Mouse (Mus musculus): ENCODE measurements around the gene Tmem182. TPM values are rescaled to one million over a fixed set of nuclear protein-coding genes. Genes with fewer than 3 reads are reported as not detected.

The Tmem182 gene
- polyA plus RNA-seq, 1 experiment from 2014 or later, result 17.2 TPM

DNA sequence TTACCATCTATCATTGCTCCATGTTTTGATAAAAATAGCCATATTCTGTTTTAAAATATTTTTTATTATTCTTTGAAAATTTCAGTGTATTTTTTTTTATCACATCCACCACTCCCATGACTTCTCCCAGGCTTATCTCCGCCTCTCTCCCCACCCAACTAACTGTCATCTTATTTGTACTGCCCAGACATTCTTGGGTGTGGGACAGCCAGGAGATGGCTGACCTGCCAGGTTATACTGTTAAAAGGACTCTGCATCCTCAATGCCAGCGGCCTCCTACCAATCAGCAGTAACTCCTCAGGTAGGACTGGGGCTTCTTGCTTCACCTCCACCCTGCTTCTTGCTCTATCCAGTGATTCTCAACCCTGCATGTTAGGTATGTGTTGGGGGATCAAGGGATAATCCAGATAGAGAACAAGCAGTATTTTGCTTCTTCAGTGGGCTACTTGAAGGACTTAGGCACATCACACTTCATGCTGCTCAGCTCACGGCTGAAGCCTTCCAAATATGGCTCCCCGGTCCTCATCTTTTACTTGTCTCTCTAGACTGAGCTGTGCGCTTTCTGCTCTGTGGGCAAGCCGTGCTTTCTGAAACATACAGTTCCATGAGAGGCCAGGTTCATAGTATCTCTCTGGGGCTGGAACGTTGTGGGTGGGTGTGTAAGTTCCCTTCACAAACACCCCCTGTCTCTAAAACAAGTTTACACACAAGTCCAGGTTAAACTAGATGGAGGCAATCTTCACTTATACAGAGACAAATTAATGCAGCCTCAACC is 34.0 kb upstream of the Tmem182 start:
- Histone ChIP-seq H3K4me3 (ENCODE audit: low read depth, low read length) (no peak overlapping the region), H3K4me1 (ENCODE audit: control insufficient read depth, insufficient read depth, low read length) (no peaks in the 10 kb centered on the region), H3K4me2 (ENCODE audit: low read depth, low read length) (no peak overlapping the region), H3K27ac (replicated peaks; ENCODE audit: low read depth, low read length) (no peak overlapping the region), H3K36me3 (ENCODE audit: control insufficient read depth, insufficient read depth, low read length) (0 out of 2 replicates have a peak, but pooled peaks cover 6% of the 10 kb centered on the region), H3K27me3 (replicated peaks; ENCODE audit: control insufficient read depth, insufficient read depth, low read length) (no peaks in the 10 kb centered on the region), H3K9me3 (ENCODE audit: control insufficient read depth, low read length) (no peaks in the 10 kb centered on the region), H3K9ac (ENCODE audit: low read depth, low read length) (no peak overlapping the region)
- ATAC-seq (ENCODE audit: low read depth) (no peak), DNase-seq (ENCODE audit: low spot score) (no peak)
- WGBS, result 86% methylated on average over 7 of the region's 7 CpGs

DNA sequence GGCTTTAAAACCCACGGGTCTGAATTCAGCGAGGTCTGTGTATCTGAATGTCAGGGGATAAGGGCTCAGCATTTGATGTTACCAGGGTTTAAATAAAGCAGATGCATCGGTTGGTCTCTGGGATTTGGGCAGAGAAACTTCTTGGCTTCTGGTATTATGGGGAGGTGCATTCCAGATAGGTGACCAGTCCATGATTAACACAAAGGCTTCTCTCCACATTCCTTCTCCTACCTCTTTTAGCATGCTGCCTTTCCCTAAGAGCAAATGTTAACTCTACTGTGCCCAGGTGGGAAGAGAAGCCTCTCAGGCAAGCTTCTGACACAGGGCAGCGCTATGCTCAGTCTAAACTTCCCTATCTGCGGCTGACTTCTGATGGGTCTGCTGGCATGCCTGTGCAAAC is 32.2 kb upstream of the Tmem182 start:
- no peak for DNase-seq (ENCODE audit: low spot score)
- Histone ChIP-seq H3K9me3 (ENCODE audit: control insufficient read depth, low read length) (no peaks in the 10 kb centered on the region), H3K27ac (replicated peaks; ENCODE audit: low read depth, low read length) (no peak overlapping the region), H3K36me3 (ENCODE audit: control insufficient read depth, insufficient read depth, low read length) (0 out of 2 replicates have a peak, but pooled peaks cover 6% of the 10 kb centered on the region), H3K4me2 (ENCODE audit: low read depth, low read length) (no peak overlapping the region), H3K27me3 (replicated peaks; ENCODE audit: control insufficient read depth, insufficient read depth, low read length) (no peaks in the 10 kb centered on the region), H3K4me1 (ENCODE audit: control insufficient read depth, insufficient read depth, low read length) (no peaks in the 10 kb centered on the region), H3K4me3 (ENCODE audit: low read depth, low read length) (no peak overlapping the region), H3K9ac (ENCODE audit: low read depth, low read length) (no peak overlapping the region)
- ATAC-seq (ENCODE audit: low read depth), result no peak
- WGBS, result 73% methylated on average over 5 of the region's 5 CpGs

GRCm38 (mm10) chr1:40774040-40774439 is 31.4 kb upstream of the Tmem182 start:
- H3K4me1 ChIP-seq (ENCODE audit: control insufficient read depth, insufficient read depth, low read length), result no peaks in the 10 kb centered on the region
- 94% methylated on average over 9 of the region's 10 CpGs for WGBS
- no peak overlapping the region for H3K9ac ChIP-seq (ENCODE audit: low read depth, low read length)

GRCm38 (mm10) chr1:40776102-40776501 is 29.3 kb upstream of the Tmem182 start:
- DNase-seq (ENCODE audit: low spot score) (no peak), ATAC-seq (ENCODE audit: low read depth) (no peak)
- WGBS, result 54% methylated on average over 2 of the region's 2 CpGs
- Histone ChIP-seq H3K4me2 (ENCODE audit: low read depth, low read length) (no peak overlapping the region), H3K9me3 (ENCODE audit: control insufficient read depth, low read length) (peaks cover 16% of the 10 kb centered on the region), H3K36me3 (ENCODE audit: control insufficient read depth, insufficient read depth, low read length) (peaks cover 34% of the 10 kb centered on the region), H3K27ac (replicated peaks; ENCODE audit: low read depth, low read length) (no peak overlapping the region), H3K9ac (ENCODE audit: low read depth, low read length) (no peak overlapping the region), H3K4me3 (ENCODE audit: low read depth, low read length) (no peak overlapping the region), H3K4me1 (ENCODE audit: control insufficient read depth, insufficient read depth, low read length) (no peaks in the 10 kb centered on the region), H3K27me3 (replicated peaks; ENCODE audit: control insufficient read depth, insufficient read depth, low read length) (no peaks in the 10 kb centered on the region)

More at GRCm38 (mm10) chr1:40774040-40774439, 31.4 kb upstream of the Tmem182 start:
- no peak overlapping the region for H3K4me2 ChIP-seq (ENCODE audit: low read depth, low read length)
- H3K27ac ChIP-seq (replicated peaks; ENCODE audit: low read depth, low read length), result no peak overlapping the region
- no peaks in the 10 kb centered on the region for H3K27me3 ChIP-seq (replicated peaks; ENCODE audit: control insufficient read depth, insufficient read depth, low read length)
- peaks cover 13% of the 10 kb centered on the region for H3K36me3 ChIP-seq (ENCODE audit: control insufficient read depth, insufficient read depth, low read length)
- no peak for DNase-seq (ENCODE audit: low spot score)
- ATAC-seq (ENCODE audit: low read depth), result no peak
- no peak overlapping the region for H3K4me3 ChIP-seq (ENCODE audit: low read depth, low read length)
- peaks cover 7% of the 10 kb centered on the region for H3K9me3 ChIP-seq (ENCODE audit: control insufficient read depth, low read length)

DNA sequence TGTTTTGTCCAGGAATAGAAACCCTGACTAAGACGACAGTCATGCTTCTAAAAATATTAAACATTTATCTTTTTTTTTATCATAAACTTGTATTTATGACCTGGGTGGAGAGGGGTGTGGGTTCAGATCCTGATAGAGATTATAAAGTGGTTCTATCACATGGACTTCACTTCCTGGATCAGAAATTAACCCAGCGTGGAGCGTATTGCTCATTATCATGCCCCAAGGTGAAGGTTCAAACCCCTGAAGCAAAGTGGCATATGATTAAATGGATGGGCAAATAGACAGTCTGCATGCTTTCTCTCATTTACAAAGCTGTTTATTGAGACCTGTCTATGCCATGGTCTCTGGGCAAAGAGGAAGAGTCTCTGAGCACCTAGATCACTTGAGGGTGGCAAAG is 28.6 kb upstream of the Tmem182 start:
- DNase-seq (ENCODE audit: low spot score) (no peak), ATAC-seq (ENCODE audit: low read depth) (no peak)
- Histone ChIP-seq H3K4me3 (ENCODE audit: low read depth, low read length) (no peak overlapping the region), H3K27ac (replicated peaks; ENCODE audit: low read depth, low read length) (no peak overlapping the region), H3K4me2 (ENCODE audit: low read depth, low read length) (no peak overlapping the region), H3K9me3 (ENCODE audit: control insufficient read depth, low read length) (peaks cover 16% of the 10 kb centered on the region), H3K9ac (ENCODE audit: low read depth, low read length) (no peak overlapping the region), H3K27me3 (replicated peaks; ENCODE audit: control insufficient read depth, insufficient read depth, low read length) (no peaks in the 10 kb centered on the region), H3K36me3 (ENCODE audit: control insufficient read depth, insufficient read depth, low read length) (peaks cover 36% of the 10 kb centered on the region), H3K4me1 (ENCODE audit: control insufficient read depth, insufficient read depth, low read length) (no peaks in the 10 kb centered on the region)
- WGBS, result 79% methylated on average over 3 of the region's 3 CpGs

- no peaks in the 10 kb centered on the region for H3K4me1 ChIP-seq (ENCODE audit: control insufficient read depth, insufficient read depth, low read length)
- no peak overlapping the region for H3K9ac ChIP-seq (ENCODE audit: low read depth, low read length)
- H3K9me3 ChIP-seq (ENCODE audit: control insufficient read depth, low read length), result peaks cover 15% of the 10 kb centered on the region
- no peak overlapping the region for H3K27ac ChIP-seq (replicated peaks; ENCODE audit: low read depth, low read length)
- H3K27me3 ChIP-seq (replicated peaks; ENCODE audit: control insufficient read depth, insufficient read depth, low read length), result no peaks in the 10 kb centered on the region
- no peak for DNase-seq (ENCODE audit: low spot score)
- no peak overlapping the region for H3K4me3 ChIP-seq (ENCODE audit: low read depth, low read length)
- no peak overlapping the region for H3K4me2 ChIP-seq (ENCODE audit: low read depth, low read length)
- WGBS, result 95% methylated on average over 7 of the region's 7 CpGs
- no peak for ATAC-seq (ENCODE audit: low read depth)
- H3K36me3 ChIP-seq (ENCODE audit: control insufficient read depth, insufficient read depth, low read length), result peaks cover 42% of the 10 kb centered on the region
Observed at GRCm38 (mm10) chr1:40783450-40783849, 22.0 kb upstream of the Tmem182 start.

- H3K4me1 ChIP-seq (ENCODE audit: control insufficient read depth, insufficient read depth, low read length), result no peaks in the 10 kb centered on the region
- no peak overlapping the region for H3K27ac ChIP-seq (replicated peaks; ENCODE audit: low read depth, low read length)
- no peak overlapping the region for H3K4me2 ChIP-seq (ENCODE audit: low read depth, low read length)
- no peak overlapping the region for H3K9ac ChIP-seq (ENCODE audit: low read depth, low read length)
- WGBS, result 86% methylated on average over 9 of the region's 9 CpGs
- no peaks in the 10 kb centered on the region for H3K27me3 ChIP-seq (replicated peaks; ENCODE audit: control insufficient read depth, insufficient read depth, low read length)
- H3K9me3 ChIP-seq (ENCODE audit: control insufficient read depth, low read length), result peaks cover 6% of the 10 kb centered on the region
- peaks cover 33% of the 10 kb centered on the region for H3K36me3 ChIP-seq (ENCODE audit: control insufficient read depth, insufficient read depth, low read length)
- no peak for DNase-seq (ENCODE audit: low spot score)
- H3K4me3 ChIP-seq (ENCODE audit: low read depth, low read length), result no peak overlapping the region
- ATAC-seq (ENCODE audit: low read depth), result no peak
Observed at GRCm38 (mm10) chr1:40784306-40784705, 21.1 kb upstream of the Tmem182 start.

- DNase-seq (ENCODE audit: low spot score) (no peak), ATAC-seq (ENCODE audit: low read depth) (no peak)
- no peaks in the 10 kb centered on the region for H3K27me3 ChIP-seq (replicated peaks; ENCODE audit: control insufficient read depth, insufficient read depth, low read length)
- H3K36me3 ChIP-seq (ENCODE audit: control insufficient read depth, insufficient read depth, low read length), result 0 out of 2 replicates have a peak, but pooled peaks cover 17% of the 10 kb centered on the region
- 88% methylated on average over 11 of the region's 11 CpGs for WGBS
- H3K4me3 ChIP-seq (ENCODE audit: low read depth, low read length), result no peak overlapping the region
- no peak overlapping the region for H3K27ac ChIP-seq (replicated peaks; ENCODE audit: low read depth, low read length)
- H3K9ac ChIP-seq (ENCODE audit: low read depth, low read length), result no peak overlapping the region
- H3K9me3 ChIP-seq (ENCODE audit: control insufficient read depth, low read length), result no peaks in the 10 kb centered on the region
- H3K4me2 ChIP-seq (ENCODE audit: low read depth, low read length), result no peak overlapping the region
- 0 out of 2 replicates have a peak, but pooled peaks cover 4% of the 10 kb centered on the region for H3K4me1 ChIP-seq (ENCODE audit: control insufficient read depth, insufficient read depth, low read length)
Observed at GRCm38 (mm10) chr1:40785876-40786445, 19.4 kb upstream of the Tmem182 start.
